Mouse (Mus musculus): ENCODE measurements around the gene Taf6. TPM values are rescaled to one million over a fixed set of nuclear protein-coding genes. Genes with fewer than 3 reads are reported as not detected.

The Taf6 gene
- total and polyA plus RNA-seq, 3 experiments = 60.2 to 61.5 (median 60.9) TPM

DNA sequence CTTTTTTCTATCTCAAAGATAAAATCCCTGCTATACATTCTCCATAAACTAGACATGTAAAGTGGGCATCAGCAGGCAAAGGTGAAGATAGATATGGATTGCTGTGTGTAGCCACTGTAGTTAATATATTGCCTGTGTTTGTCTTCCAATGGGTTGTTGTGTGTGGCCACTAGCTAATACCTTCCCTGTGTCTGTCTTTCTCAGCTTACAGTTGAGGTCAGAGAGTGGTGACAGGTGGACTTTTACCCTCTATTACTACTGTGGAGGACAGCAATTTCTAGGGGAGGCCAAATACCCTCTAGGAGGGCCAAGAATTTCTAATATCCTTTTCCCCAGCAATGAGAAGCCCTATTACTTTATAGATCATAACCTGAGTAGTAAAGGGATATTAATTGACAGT, 47.0 kb upstream of the Taf6 start:
- Histone ChIP-seq H3K79me2 (replicated peaks; ENCODE audit: control insufficient read depth, extremely low read depth, insufficient read depth, poor library complexity, severe bottlenecking) (no peaks in the 10 kb centered on the region), H3K9ac (ENCODE audit: insufficient read depth, low read depth) (no peak overlapping the region), H3K4me3 (replicated peaks in 1 of 3; ENCODE audit: low read depth in 2 of 3, low read length in 2 of 3, poor library complexity in 1 of 3) (no peak overlapping the region), H3K36me3 (replicated peaks in 1 of 2; ENCODE audit: control insufficient read depth in 1 of 2, insufficient read depth in 1 of 2, low read length in 1 of 2) (no peaks in the 10 kb centered on the region), H3K27ac (ENCODE audit: insufficient read depth, low read depth) (no peak overlapping the region), H3K4me2 (ENCODE audit: insufficient read depth, low read depth, poor library complexity, severe bottlenecking) (no peak overlapping the region), H3K27me3 (replicated peaks) (peaks cover 2% of the 10 kb centered on the region), H3K4me1 (ENCODE audit: control insufficient read depth in 1 of 2, insufficient read depth in 2 of 2) (no peaks in the 10 kb centered on the region), H3K9me3 (replicated peaks; ENCODE audit: low read length) (no peaks in the 10 kb centered on the region)
- in situ Hi-C loops (cut with MboI; ENCODE audit: low pct_ligation_motif_present, low pct_unique_long_range_greater_than_20kb, low sequenced_read_pairs) (loop anchor here (25.0 kb wide), 1 partner anchor 428 kb away; no protein-coding TSS in a partner anchor), dilution Hi-C loops (cut with MboI; ENCODE audit: extremely low pct_ligation_motif_present, extremely low pct_unique_long_range_greater_than_20kb, low sequenced_read_pairs) (no loop called here)
- no peak for TF ChIP-seq PAX5 (IDR thresholded peaks at IDR 0.05; ENCODE audit: low read length)
- TF ChIP-seq TCF12 (IDR thresholded peaks at IDR 0.05; ENCODE audit: low read depth, low read length) = no peak
- no peak for TF ChIP-seq ZNF384 (IDR thresholded peaks at IDR 0.05; ENCODE audit: low read depth, low read length)
- no peak for TF ChIP-seq BHLHE40 (IDR thresholded peaks at IDR 0.05; ENCODE audit: low read depth, low read length)
- no peak for TF ChIP-seq ZMIZ1 (IDR thresholded peaks at IDR 0.05; ENCODE audit: low read depth, low read length)
- no peak for TF ChIP-seq IRF4 (IDR thresholded peaks at IDR 0.05; ENCODE audit: low read depth, low read length)
- no peak for TF ChIP-seq RAD21 (IDR thresholded peaks at IDR 0.05; ENCODE audit: low read depth, low read length)
- TF ChIP-seq JUND (conservative IDR thresholded peaks at IDR 0.05; ENCODE audit: low read depth, low read length) = no peak
- TF ChIP-seq SMC3 (IDR thresholded peaks at IDR 0.05; ENCODE audit: low read depth, low read length) = no peak
- TF ChIP-seq POLR2A (IDR thresholded peaks at IDR 0.05; ENCODE audit: low read depth, low read length) = no peak
- DNase-seq (ENCODE audit: extremely low read depth) = no peak

DNA sequence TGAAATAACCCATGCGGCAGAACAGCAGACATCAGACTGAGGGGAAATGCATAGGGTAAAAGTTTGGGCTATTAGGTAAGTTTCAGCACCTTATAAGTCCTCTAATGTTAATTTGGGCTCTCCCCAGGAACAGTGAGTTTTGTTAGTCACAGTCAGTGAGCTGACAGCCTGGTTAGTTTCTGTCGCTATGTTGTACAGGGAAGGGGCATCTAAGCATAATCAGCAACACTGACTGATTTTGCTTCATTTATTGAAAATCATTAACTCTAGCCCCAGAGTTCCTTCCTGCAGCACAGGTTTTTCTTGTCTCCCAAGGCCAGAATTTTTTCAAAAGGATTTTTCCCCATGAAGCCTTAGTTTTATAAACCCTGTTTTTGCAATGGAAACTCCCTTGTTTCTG, 46.5 kb upstream of the Taf6 start:
- H3K79me2 ChIP-seq (replicated peaks; ENCODE audit: control insufficient read depth, extremely low read depth, insufficient read depth, poor library complexity, severe bottlenecking) = no peaks in the 10 kb centered on the region
- no peak overlapping the region for H3K27ac ChIP-seq (ENCODE audit: insufficient read depth, low read depth)
- TF ChIP-seq TCF12 (IDR thresholded peaks at IDR 0.05; ENCODE audit: low read depth, low read length) = no peak
- TF ChIP-seq CHD2 (IDR thresholded peaks at IDR 0.05; ENCODE audit: low read length) = no peak
- no peak overlapping the region for H3K4me3 ChIP-seq (replicated peaks in 1 of 3; ENCODE audit: low read depth in 2 of 3, low read length in 2 of 3, poor library complexity in 1 of 3)
- dilution Hi-C loops (cut with MboI; ENCODE audit: extremely low pct_ligation_motif_present, extremely low pct_unique_long_range_greater_than_20kb, low sequenced_read_pairs) = no loop called here
- H3K9ac ChIP-seq (ENCODE audit: insufficient read depth, low read depth) = no peak overlapping the region
- no peak overlapping the region for H3K4me2 ChIP-seq (ENCODE audit: insufficient read depth, low read depth, poor library complexity, severe bottlenecking)
- no peaks in the 10 kb centered on the region for H3K36me3 ChIP-seq (replicated peaks in 1 of 2; ENCODE audit: control insufficient read depth in 1 of 2, insufficient read depth in 1 of 2, low read length in 1 of 2)
- in situ Hi-C loops (cut with MboI; ENCODE audit: low pct_ligation_motif_present, low pct_unique_long_range_greater_than_20kb, low sequenced_read_pairs) = loop anchor here (25.0 kb wide), 1 partner anchor 429 kb away; no protein-coding TSS in a partner anchor
- peaks cover 2% of the 10 kb centered on the region for H3K27me3 ChIP-seq (replicated peaks)
- DNase-seq (ENCODE audit: extremely low read depth) = no peak
- H3K9me3 ChIP-seq (replicated peaks; ENCODE audit: low read length) = no peaks in the 10 kb centered on the region
- H3K4me1 ChIP-seq (ENCODE audit: control insufficient read depth in 1 of 2, insufficient read depth in 2 of 2) = no peaks in the 10 kb centered on the region

DNA sequence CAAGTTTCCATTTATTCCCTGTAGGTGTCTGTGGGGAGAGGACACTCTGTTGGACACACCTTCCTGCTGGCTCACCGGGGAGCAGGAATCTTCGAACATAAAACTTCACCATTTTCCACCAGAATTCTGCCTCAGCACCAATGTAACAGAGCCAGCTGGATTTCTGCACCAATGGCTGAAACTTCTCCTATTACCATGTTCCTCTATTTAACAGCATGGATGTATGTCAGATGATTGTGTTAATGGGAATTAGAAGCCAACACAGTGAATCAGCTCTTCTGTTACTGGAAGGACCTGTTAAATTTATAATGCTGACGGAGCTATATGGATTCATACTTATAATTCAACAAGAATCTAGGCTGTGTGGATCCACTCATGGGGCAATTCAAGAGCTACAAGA, 42.3 kb upstream of the Taf6 start:
- dilution Hi-C loops (cut with MboI; ENCODE audit: extremely low pct_ligation_motif_present, extremely low pct_unique_long_range_greater_than_20kb, low sequenced_read_pairs) = no loop called here
- Histone ChIP-seq H3K9ac (ENCODE audit: insufficient read depth, low read depth) (no peak overlapping the region), H3K4me1 (ENCODE audit: control insufficient read depth in 1 of 2, insufficient read depth in 2 of 2) (peaks cover 0 to 5% of the 10 kb centered on the region in 2 experiments; a peak in 2 of 4 replicates), H3K4me2 (ENCODE audit: insufficient read depth, low read depth, poor library complexity, severe bottlenecking) (no peak overlapping the region), H3K27ac (ENCODE audit: insufficient read depth, low read depth) (no peak overlapping the region), H3K79me2 (replicated peaks; ENCODE audit: control insufficient read depth, extremely low read depth, insufficient read depth, poor library complexity, severe bottlenecking) (no peaks in the 10 kb centered on the region), H3K4me3 (replicated peaks in 1 of 3; ENCODE audit: low read depth in 2 of 3, low read length in 2 of 3, poor library complexity in 1 of 3) (no peak overlapping the region), H3K27me3 (replicated peaks) (no peaks in the 10 kb centered on the region), H3K9me3 (replicated peaks; ENCODE audit: low read length) (no peaks in the 10 kb centered on the region), H3K36me3 (replicated peaks in 1 of 2; ENCODE audit: control insufficient read depth in 1 of 2, insufficient read depth in 1 of 2, low read length in 1 of 2) (no peaks in the 10 kb centered on the region)
- TF ChIP-seq MEF2A (IDR thresholded peaks at IDR 0.05; ENCODE audit: borderline replicate concordance, low read depth, low read length) (no peak), MAZ (IDR thresholded peaks at IDR 0.05; ENCODE audit: low read depth, low read length) (no peak), UBTF (IDR thresholded peaks at IDR 0.05; ENCODE audit: low read depth, low read length) (no peak), E2F4 (IDR thresholded peaks at IDR 0.05; ENCODE audit: insufficient replicate concordance, low read depth, low read length) (no peak), MYC (IDR thresholded peaks at IDR 0.05; ENCODE audit: low read depth, low read length) (no peak), ZKSCAN1 (IDR thresholded peaks at IDR 0.05; ENCODE audit: borderline replicate concordance, low read depth, low read length) (no peak), JUN (IDR thresholded peaks at IDR 0.05; ENCODE audit: insufficient read depth, low read depth, low read length) (no peak), TBP (conservative IDR thresholded peaks at IDR 0.05; ENCODE audit: low read depth, low read length) (no peak), ELF1 (IDR thresholded peaks at IDR 0.05; ENCODE audit: low read depth, low read length) (no peak), GABPA (IDR thresholded peaks at IDR 0.05; ENCODE audit: insufficient replicate concordance, low read depth, low read length) (no peak), BHLHE40 (IDR thresholded peaks at IDR 0.05; ENCODE audit: low read depth, low read length) (no peak), RAD21 (IDR thresholded peaks at IDR 0.05; ENCODE audit: low read depth, low read length) (no peak), JUND (conservative IDR thresholded peaks at IDR 0.05; ENCODE audit: low read depth, low read length) (no peak), CTCF (conservative IDR thresholded peaks at IDR 0.05 in 1 of 2, IDR thresholded peaks at IDR 0.05 in 1 of 2; ENCODE audit: low read depth in 2 of 2, low read length in 2 of 2) (no peak), KAT2A (IDR thresholded peaks at IDR 0.05; ENCODE audit: insufficient replicate concordance, low read length) (no peak), POLR2AphosphoS2 (IDR thresholded peaks at IDR 0.05; ENCODE audit: low read depth, low read length) (no peak), TCF12 (IDR thresholded peaks at IDR 0.05; ENCODE audit: low read depth, low read length) (no peak)
- DNase-seq (ENCODE audit: extremely low read depth) = no peak
- in situ Hi-C loops (cut with MboI; ENCODE audit: low pct_ligation_motif_present, low pct_unique_long_range_greater_than_20kb, low sequenced_read_pairs) = loop anchor here (25.0 kb wide), 1 partner anchor 433 kb away; no protein-coding TSS in a partner anchor
